Mouse (Mus musculus): ENCODE results near the gene Mrap2.

Gene Mrap2

GRCm38 (mm10) chr9:87182231-87182630, 38.1 kb downstream of the Mrap2 start:
- DNase-seq: no peak

GRCm38 (mm10) chr9:87187336-87187735, 43.2 kb downstream of the Mrap2 start:
- DNase-seq: no peak

- no peak for DNase-seq
Observed at GRCm38 (mm10) chr9:87193721-87194120, 49.6 kb downstream of the Mrap2 start.

- DNase-seq: no peak
Observed at GRCm38 (mm10) chr9:87197277-87197676, 53.2 kb downstream of the Mrap2 start.

- no peak for DNase-seq
Observed at GRCm38 (mm10) chr9:87198036-87198435, 53.9 kb downstream of the Mrap2 start.

GRCm38 (mm10) chr9:87200426-87200825, 56.3 kb downstream of the Mrap2 start:
- no peak for DNase-seq

GRCm38 (mm10) chr9:87200919-87201318, 56.8 kb downstream of the Mrap2 start:
- DNase-seq: no peak

GRCm38 (mm10) chr9:87202431-87202830, 58.3 kb downstream of the Mrap2 start:
- DNase-seq: no peak

GRCm38 (mm10) chr9:87210830-87211339, 66.8 kb downstream of the Mrap2 start:
- DNase-seq: no peak

GRCm38 (mm10) chr9:87213204-87213603, 69.1 kb downstream of the Mrap2 start:
- no peak for DNase-seq
